In genomic region chr16:43628662-43629061, GRCm38 (mm10) we compare ENCODE assay signal across 29 mouse cellular contexts. TPM values are rescaled to one million over a fixed set of nuclear protein-coding genes. Genes with fewer than 3 reads are reported as not detected.
"Had no signal": no experiment of that assay in that cellular context is flagged by ENCODE, and none has a peak within 500 bp of the region (broad histone marks: within the 10 kb centered on the region; RNA-seq: fewer than 3 reads in every experiment).

No protein-coding gene starts in this region.

- H3K9me3 ChIP-seq: heart, embryonic 13.5 days; heart, embryonic 15.5 days; hindbrain, embryonic 10.5 days; hindbrain, embryonic 12.5 days; intestine, embryonic 15.5 days; limb, embryonic 13.5 days; limb, embryonic 15.5 days; liver, embryonic 12.5 days had no signal

- H3K4me1 ChIP-seq: intestine, embryonic 15.5 days; liver, embryonic 12.5 days had no signal

- ATAC-seq: hindbrain, embryonic 16.5 days; intestine, embryonic 15.5 days; intestine, postnatal 0 days; liver, embryonic 12.5 days had no signal

- H3K27me3 ChIP-seq: heart, embryonic 13.5 days; heart, embryonic 15.5 days; hindbrain, embryonic 12.5 days; intestine, embryonic 15.5 days; limb, embryonic 13.5 days; limb, embryonic 15.5 days; liver, embryonic 12.5 days had no signal

- H3K27ac ChIP-seq: heart, adult 2 months; heart, embryonic 13.5 days; heart, embryonic 15.5 days; hindbrain, embryonic 10.5 days; hindbrain, embryonic 12.5 days; hindbrain, embryonic 14.5 days; intestine, embryonic 15.5 days; limb, embryonic 13.5 days; limb, embryonic 15.5 days; liver, embryonic 12.5 days; liver, embryonic 14.5 days had no signal

- DNase-seq: gastrocnemius, postnatal 14 days; gastrocnemius, postnatal 36 days; heart, adult 2 months; heart, postnatal 14 days; heart, postnatal 4 days; kidney, adult 18-20 months; kidney, adult 8-10 months; kidney, postnatal 10 days; kidney, postnatal 25 days; layer of hippocampus, adult 9-11 months; layer of hippocampus, postnatal 36 days; left cerebral cortex, postnatal 4 days had no signal

- H3K36me3 ChIP-seq: heart, embryonic 15.5 days; intestine, embryonic 15.5 days; limb, embryonic 13.5 days; limb, embryonic 15.5 days; liver, embryonic 12.5 days had no signal

- H3K4me2 ChIP-seq: heart, embryonic 11.5 days; heart, embryonic 13.5 days; heart, embryonic 15.5 days; hindbrain, embryonic 12.5 days; hindbrain, embryonic 14.5 days; intestine, embryonic 15.5 days; limb, embryonic 13.5 days; limb, embryonic 15.5 days; liver, embryonic 12.5 days had no signal

- H3K9ac ChIP-seq: heart, embryonic 13.5 days; heart, embryonic 15.5 days; hindbrain, embryonic 12.5 days; hindbrain, embryonic 14.5 days; intestine, embryonic 15.5 days; limb, embryonic 13.5 days; limb, embryonic 15.5 days; liver, embryonic 12.5 days; liver, embryonic 14.5 days had no signal

- H3K4me3 ChIP-seq: heart, adult 2 months; heart, embryonic 13.5 days; heart, embryonic 15.5 days; hindbrain, embryonic 10.5 days; hindbrain, embryonic 12.5 days; intestine, embryonic 15.5 days; limb, embryonic 13.5 days; limb, embryonic 15.5 days; liver, embryonic 12.5 days had no signal

RNA-seq across cellular contexts. Expression of gene Tigit, which starts 35.3 kb away (rescaled TPM):
- polyA plus RNA-seq: heart, embryonic 11.5 days; heart, embryonic 13.5 days; heart, embryonic 15.5 days; heart, postnatal 0 days; hindbrain, embryonic 10.5 days; hindbrain, embryonic 12.5 days; hindbrain, embryonic 14.5 days; hindbrain, embryonic 16.5 days; intestine, embryonic 15.5 days; intestine, postnatal 0 days; kidney, embryonic 14.5 days; kidney, embryonic 16.5 days; limb, embryonic 11.5 days; limb, embryonic 13.5 days; limb, embryonic 15.5 days; liver, embryonic 12.5 days; liver, embryonic 14.5 days had no signal
